Mouse (Mus musculus): Measurements from ENCODE around the gene Hoxb8. TPM values are rescaled to one million over a fixed set of nuclear protein-coding genes. Genes with fewer than 3 reads are reported as not detected.

Gene Hoxb8
- 0.18 TPM in 1 of 2 replicates, not detected in the other for total RNA-seq (2012; rRNA removed)

DNA sequence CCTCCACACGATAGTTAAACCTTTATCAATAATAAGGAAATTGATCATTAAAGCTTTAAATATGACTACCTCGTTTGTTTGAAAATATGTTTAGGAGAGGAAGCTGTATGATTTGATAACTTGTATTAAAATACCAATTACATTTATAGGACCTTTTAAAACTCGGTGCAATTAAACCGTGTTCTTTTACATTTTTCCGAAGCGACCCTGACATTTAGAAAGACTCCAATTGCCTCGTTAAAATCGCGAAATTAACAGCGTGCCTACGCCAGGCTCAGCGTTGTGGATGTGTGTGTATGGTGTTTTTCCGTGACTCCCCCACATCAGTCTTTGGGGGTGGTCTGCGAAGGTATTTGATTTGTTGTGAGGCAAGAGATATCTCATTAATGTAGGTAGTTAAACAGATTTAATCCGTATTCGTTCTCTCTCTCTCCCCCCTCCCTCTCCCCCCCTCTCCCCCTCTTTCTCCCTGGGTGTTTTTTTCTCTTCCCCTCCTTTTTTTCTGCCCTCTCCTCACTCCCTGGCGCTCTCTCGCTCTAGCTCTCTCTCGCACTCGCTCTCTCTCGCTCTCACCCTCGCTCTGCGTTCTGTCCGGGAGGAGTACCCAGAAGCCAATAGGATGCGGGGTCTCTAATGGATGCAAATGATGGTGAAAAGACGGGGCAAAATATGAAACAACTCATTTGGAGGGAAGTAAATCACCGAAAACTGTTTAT is at the start of gene Hoxb8:
TSS of gene Hoxb8 (plus strand) at position 51 of the 716 bp plus-strand sequence.
- Histone ChIP-seq H3K9me3 (ENCODE audit: control insufficient read depth, insufficient read depth, low read depth, low read length) (no peaks in the 10 kb centered on the region), H3K4me3 (ENCODE audit: insufficient read depth in 1 of 2, low read depth in 1 of 2, low read length in 2 of 2, poor library complexity in 1 of 2, severe bottlenecking in 1 of 2) (no peak within 1 kb of the TSS), H3K36me3 (ENCODE audit: control insufficient read depth, insufficient read depth, low read length, poor library complexity, severe bottlenecking) (no peaks in the 10 kb centered on the region), H3K27ac (ENCODE audit: insufficient read depth, low read depth, low read length, poor library complexity, severe bottlenecking) (no peak within 1 kb of the TSS), H3K4me1 (ENCODE audit: control insufficient read depth in 2 of 2, insufficient read depth in 2 of 2, low read length in 2 of 2, poor library complexity in 1 of 2) (peaks cover 0 to 9% of the 10 kb centered on the region in 2 experiments; a peak in 1 of 4 replicates), H3K9ac (ENCODE audit: insufficient read depth, low read depth, low read length, poor library complexity, severe bottlenecking) (no peak within 1 kb of the TSS)
- in situ Hi-C loops (cut with MboI; ENCODE audit: low sequenced_read_pairs in 2 of 2, unreplicated experiment in 2 of 2): loop anchor here (5.0 to 25.0 kb wide), 3 partner anchors 45 to 580 kb away; no protein-coding TSS in a partner anchor
- TF ChIP-seq ZNF384 (IDR thresholded peaks at IDR 0.05; ENCODE audit: low read depth, low read length) (no peak), HCFC1 (IDR thresholded peaks at IDR 0.05; ENCODE audit: borderline replicate concordance, insufficient read depth, low read length) (no peak), ZC3H11A (IDR thresholded peaks at IDR 0.05; ENCODE audit: borderline replicate concordance, low read depth, low read length) (no peak), CHD2 (IDR thresholded peaks at IDR 0.05; ENCODE audit: low read depth, low read length) (no peak), MAFK (IDR thresholded peaks at IDR 0.05; ENCODE audit: insufficient read depth, low read depth, low read length) (no peak)
- peak; percentile 26 for DNase-seq (ENCODE audit: low read depth, low spot score)

DNA sequence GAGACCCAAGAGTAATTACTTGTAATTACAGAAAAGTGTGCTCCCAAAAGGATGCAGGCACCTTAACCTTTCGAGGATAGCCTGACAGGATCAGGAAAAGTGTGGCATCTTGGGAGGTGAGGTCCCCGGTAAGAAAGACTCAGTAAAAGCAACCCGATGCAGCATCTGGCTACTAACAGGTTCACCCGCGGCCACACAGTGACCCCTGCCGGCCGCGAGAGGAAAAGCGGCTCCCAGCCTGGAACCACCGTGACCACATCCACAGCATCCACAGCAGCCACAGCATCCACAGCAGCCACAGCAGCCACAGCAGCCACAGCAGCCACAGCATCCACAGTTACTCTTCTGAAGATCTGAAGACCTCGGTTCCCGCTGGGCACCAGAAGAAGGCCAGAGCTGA is 46.8 kb upstream of the Hoxb8 start:
- Histone ChIP-seq H3K27ac (ENCODE audit: insufficient read depth, low read depth, low read length, poor library complexity, severe bottlenecking) (no peak overlapping the region), H3K4me3 (ENCODE audit: insufficient read depth in 1 of 2, low read depth in 1 of 2, low read length in 2 of 2, poor library complexity in 1 of 2, severe bottlenecking in 1 of 2) (no peak overlapping the region), H3K9ac (ENCODE audit: insufficient read depth, low read depth, low read length, poor library complexity, severe bottlenecking) (no peak overlapping the region), H3K4me1 (ENCODE audit: control insufficient read depth in 2 of 2, insufficient read depth in 2 of 2, low read length in 2 of 2, poor library complexity in 1 of 2) (no peaks in the 10 kb centered on the region), H3K36me3 (ENCODE audit: control insufficient read depth, insufficient read depth, low read length, poor library complexity, severe bottlenecking) (no peaks in the 10 kb centered on the region), H3K9me3 (ENCODE audit: control insufficient read depth, insufficient read depth, low read depth, low read length) (no peaks in the 10 kb centered on the region)
- DNase-seq (ENCODE audit: low read depth, low spot score): no peak
- TF ChIP-seq ZNF384 (IDR thresholded peaks at IDR 0.05; ENCODE audit: low read depth, low read length) (no peak), ZC3H11A (IDR thresholded peaks at IDR 0.05; ENCODE audit: borderline replicate concordance, low read depth, low read length) (peak; percentile 58; the same call in 1 of the 2 replicates)
- in situ Hi-C loops (cut with MboI; ENCODE audit: low sequenced_read_pairs in 2 of 2, unreplicated experiment in 2 of 2): loop anchor here (5.0 to 10.0 kb wide), 3 partner anchors 83 to 143 kb away; no protein-coding TSS in a partner anchor

DNA sequence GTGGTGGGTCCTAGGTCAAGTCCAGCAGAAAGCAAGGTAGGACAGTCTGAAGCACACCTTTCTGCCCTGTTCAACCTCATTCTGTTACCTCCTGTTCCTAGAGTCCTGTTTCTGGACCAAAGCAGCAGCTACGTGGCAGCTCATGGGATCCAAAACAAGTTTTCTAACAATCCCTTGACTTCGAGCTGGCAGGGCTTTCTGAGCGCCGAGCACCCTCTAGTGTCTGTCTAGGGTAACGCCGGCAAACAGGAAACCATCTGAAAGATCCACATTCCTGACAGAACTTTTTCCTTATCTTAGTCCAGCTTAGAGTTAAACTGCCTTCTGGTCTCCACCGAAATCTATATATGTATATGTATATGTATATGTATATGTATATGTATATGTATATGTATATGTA is 41.5 kb upstream of the Hoxb8 start:
- no peaks in the 10 kb centered on the region for H3K36me3 ChIP-seq (ENCODE audit: control insufficient read depth, insufficient read depth, low read length, poor library complexity, severe bottlenecking)
- no peak overlapping the region for H3K9ac ChIP-seq (ENCODE audit: insufficient read depth, low read depth, low read length, poor library complexity, severe bottlenecking)
- no peak overlapping the region for H3K27ac ChIP-seq (ENCODE audit: insufficient read depth, low read depth, low read length, poor library complexity, severe bottlenecking)
- in situ Hi-C loops (cut with MboI; ENCODE audit: low sequenced_read_pairs in 2 of 2, unreplicated experiment in 2 of 2): loop anchor here in 1 of 2 experiments (5.0 kb wide), 1 partner anchor 93 kb away; no protein-coding TSS in a partner anchor
- no peak overlapping the region for H3K4me3 ChIP-seq (ENCODE audit: insufficient read depth in 1 of 2, low read depth in 1 of 2, low read length in 2 of 2, poor library complexity in 1 of 2, severe bottlenecking in 1 of 2)
- no peaks in the 10 kb centered on the region for H3K9me3 ChIP-seq (ENCODE audit: control insufficient read depth, insufficient read depth, low read depth, low read length)
- H3K4me1 ChIP-seq (ENCODE audit: control insufficient read depth in 2 of 2, insufficient read depth in 2 of 2, low read length in 2 of 2, poor library complexity in 1 of 2): no peaks in the 10 kb centered on the region
- DNase-seq (ENCODE audit: low read depth, low spot score): no peak
- TF ChIP-seq ZC3H11A (IDR thresholded peaks at IDR 0.05; ENCODE audit: borderline replicate concordance, low read depth, low read length): peak; percentile 58; the same call in 1 of the 2 replicates
- TF ChIP-seq ZNF384 (IDR thresholded peaks at IDR 0.05; ENCODE audit: low read depth, low read length): no peak
- no peak for TF ChIP-seq HCFC1 (IDR thresholded peaks at IDR 0.05; ENCODE audit: borderline replicate concordance, insufficient read depth, low read length)

DNA sequence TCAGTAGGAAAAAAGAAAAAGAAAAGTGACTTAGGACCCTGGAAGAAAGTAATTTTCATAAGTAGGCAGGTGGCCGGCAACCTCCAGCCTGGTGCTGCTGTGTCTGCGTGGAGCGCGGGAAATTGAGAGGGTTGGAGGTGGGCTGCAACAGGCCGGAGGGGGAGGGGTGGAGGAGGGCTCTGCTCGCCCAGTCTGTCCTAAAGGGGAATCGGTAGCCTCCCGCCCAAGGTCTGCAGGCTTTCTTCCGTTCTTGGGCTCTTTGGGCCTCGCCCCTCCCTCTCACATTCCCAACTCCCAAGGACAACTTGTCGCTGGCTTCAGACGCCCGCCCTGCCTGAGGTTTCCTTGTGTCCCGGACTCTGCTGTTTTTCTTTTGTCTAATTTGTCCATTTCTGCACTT is 30.8 kb upstream of the Hoxb8 start:
- H3K4me1 ChIP-seq (ENCODE audit: control insufficient read depth in 2 of 2, insufficient read depth in 2 of 2, low read length in 2 of 2, poor library complexity in 1 of 2): peaks cover 11 to 13% of the 10 kb centered on the region in 2 experiments
- DNase-seq (ENCODE audit: low read depth, low spot score): peak; percentile 84
- H3K9ac ChIP-seq (ENCODE audit: insufficient read depth, low read depth, low read length, poor library complexity, severe bottlenecking): peak overlapping the region; percentile 70; the same call in 1 of the 2 replicates
- H3K9me3 ChIP-seq (ENCODE audit: control insufficient read depth, insufficient read depth, low read depth, low read length): no peaks in the 10 kb centered on the region
- H3K27ac ChIP-seq (ENCODE audit: insufficient read depth, low read depth, low read length, poor library complexity, severe bottlenecking): peak overlapping the region; percentile 62; the same call in 1 of the 2 replicates
- in situ Hi-C loops (cut with MboI; ENCODE audit: low sequenced_read_pairs in 2 of 2, unreplicated experiment in 2 of 2): no loop called here
- TF ChIP-seq CHD2 (IDR thresholded peaks at IDR 0.05; ENCODE audit: low read depth, low read length) (no peak), ZNF384 (IDR thresholded peaks at IDR 0.05; ENCODE audit: low read depth, low read length) (no peak), ZC3H11A (IDR thresholded peaks at IDR 0.05; ENCODE audit: borderline replicate concordance, low read depth, low read length) (no peak), HCFC1 (IDR thresholded peaks at IDR 0.05; ENCODE audit: borderline replicate concordance, insufficient read depth, low read length) (no peak), MAFK (IDR thresholded peaks at IDR 0.05; ENCODE audit: insufficient read depth, low read depth, low read length) (no peak)
- H3K36me3 ChIP-seq (ENCODE audit: control insufficient read depth, insufficient read depth, low read length, poor library complexity, severe bottlenecking): no peaks in the 10 kb centered on the region
- H3K4me3 ChIP-seq (ENCODE audit: insufficient read depth in 1 of 2, low read depth in 1 of 2, low read length in 2 of 2, poor library complexity in 1 of 2, severe bottlenecking in 1 of 2): peak overlapping the region; percentile 61 to 72
